Mouse (Mus musculus) hindbrain, postnatal 0 days (tissue): ENCODE results near the gene Ott. TPM values are rescaled to one million over a fixed set of nuclear protein-coding genes. Genes with fewer than 3 reads are reported as not detected.
"Not testable (repeated sequence)": the region's sequence is repeated elsewhere in the genome, so short reads cannot be mapped to it uniquely, and the experiment has no call there.

ENCODE experiments used
- ATAC-seq: fragments of 200-750 bp; cut with Nextera tagmentation; 2 replicates; pipeline ENCODE4 v1.8.0; 2017; ENCODE audit warnings: mild to moderate bottlenecking, moderate TSS enrichment, moderate library complexity
- DNase-seq: peaks from one replicate; pipeline ENCODE4 v3.0.0-alpha.2; 2015; ENCODE audit warnings: low spot score
- H3K27ac ChIP-seq: fragments of 300-500 bp; sonication (generic); 2 replicates; pipeline ENCODE4 v1.5.1; 2014; ENCODE audit warnings: mild to moderate bottlenecking
- H3K27me3 ChIP-seq: fragments of 300-500 bp; sonication (generic); 2 replicates; pipeline ENCODE4 v1.6.1; 2014; ENCODE audit warnings: low read length, mixed read lengths; ENCODE audit not compliant: insufficient read depth
- H3K36me3 ChIP-seq: fragments of 300-500 bp; sonication (generic); 2 replicates; pipeline ENCODE4 v1.6.1; 2014; ENCODE audit warnings: low read length, mixed read lengths; ENCODE audit not compliant: insufficient read depth
- H3K4me1 ChIP-seq: fragments of 300-500 bp; sonication (generic); 2 replicates; pipeline ENCODE4 v1.6.1; 2014; ENCODE audit warnings: antibody characterized with exemption, low read length, mixed read lengths; ENCODE audit not compliant: insufficient read depth
- H3K4me2 ChIP-seq: fragments of 300-500 bp; sonication (generic); 2 replicates; pipeline ENCODE4 v1.6.1; 2014; ENCODE audit warnings: low read depth, mild to moderate bottlenecking, low read length, moderate library complexity, mixed read lengths
- H3K4me3 ChIP-seq: fragments of 300-500 bp; sonication (generic); 2 replicates; pipeline ENCODE4 v1.5.1; 2014; ENCODE audit warnings: low read length
- H3K9ac ChIP-seq: fragments of 300-500 bp; sonication (generic); replicated peaks from 2 replicates; pipeline ENCODE4 v1.6.1; 2014; ENCODE audit warnings: mild to moderate bottlenecking, low read length, moderate library complexity, mixed read lengths
- H3K9me3 ChIP-seq: fragments of 300-500 bp; sonication (generic); 2 replicates; pipeline ENCODE4 v1.6.1; 2016; ENCODE audit warnings: low read length, mixed read lengths
- WGBS: fragments of 180-500 bp; shearing (Covaris S2); extraction: QIAGEN DNeasy Blood & Tissue Kit; methylation state at CpG from one replicate; pipeline ENCODE4 v1.1.7; 2014; 5-methylcytosine and 5-hydroxymethylcytosine counted together
- polyA plus RNA-seq: library from polyadenylated mRNA; unstranded; fragments of >200 nt; fragmentation: Nextera tagmentation; extraction: Ambion mirVana; gene quantifications from 2 replicates; pipeline ENCODE4 v1.2.1, GENCODE M21; 2015
- total RNA-seq: library from RNA; depleted of rRNA; stranded (reverse); fragments of >200 nt; gene quantifications from 2 replicates; pipeline ENCODE4 v1.2.3, GENCODE M21; 2014; rRNA removed

Ott gene
- total RNA-seq (not detected in 2 replicates), polyA plus RNA-seq (not detected in 2 replicates)

- H3K9ac ChIP-seq, H3K9me3 ChIP-seq, ATAC-seq, H3K4me3 ChIP-seq, H3K27me3 ChIP-seq, H3K36me3 ChIP-seq, H3K27ac ChIP-seq, H3K4me1 ChIP-seq, DNase-seq, H3K4me2 ChIP-seq: not testable (repeated sequence)
- no CpG with 5 or more reads among the region's 5 CpGs for WGBS
Observed at GRCm38 (mm10) chrX:149073982-149074381, at the start of gene Ott. TSS of gene Ott (plus strand) at chrX:149074282.

Other genes with a start within 250 kb of the Ott start
- gene Luzp4, start 216.6 kb upstream of the Ott start, total RNA-seq: not detected in 2 replicates
- not detected in 2 replicates for gene Luzp4, start 216.6 kb upstream of the Ott start, polyA plus RNA-seq
- gene Gm15093, start 198.1 kb downstream of the Ott start, total RNA-seq: not detected in 2 replicates
- not detected in 2 replicates for gene Gm15093, start 198.1 kb downstream of the Ott start, polyA plus RNA-seq